Mouse (Mus musculus) E14TG2a.4 (cell line): ENCODE measurements around the gene Fam71b.

Experiments used
- CTCF ChIP-seq: conservative IDR thresholded peaks from 2 replicates; pipeline ENCODE4 v1.5.1; 2014; ENCODE audit warnings: low read length
- NANOG ChIP-seq: IDR thresholded peaks from 2 replicates; pipeline ENCODE4 v1.6.1; 2014; ENCODE audit warnings: borderline replicate concordance, low read length, mixed read lengths
- POU5F1 ChIP-seq: IDR thresholded peaks from 2 replicates; pipeline ENCODE4 v1.6.1; 2014; ENCODE audit warnings: low read length, borderline replicate concordance

- no peak for TF ChIP-seq CTCF
- TF ChIP-seq POU5F1 = no peak
- no peak for TF ChIP-seq NANOG
Measured at GRCm38 (mm10) chr11:46418860-46419259, 22.5 kb downstream of the Fam71b start.
